Mouse (Mus musculus) stomach, embryonic 16.5 days (tissue): Measurements from ENCODE around the gene Rtn4. TPM values are rescaled to one million over a fixed set of nuclear protein-coding genes. Genes with fewer than 3 reads are reported as not detected.

Experiments used
- ATAC-seq: fragments of 200-750 bp; cut with Nextera tagmentation; 2 replicates; pipeline ENCODE4 v1.8.0; 2017; ENCODE audit warnings: moderate number of reproducible peaks, moderate TSS enrichment; ENCODE audit not compliant: insufficient read depth, low FRiP score
- H3K27ac ChIP-seq: fragments of 300-500 bp; sonication (generic); 2 replicates; pipeline ENCODE4 v1.5.1; 2014; ENCODE audit warnings: low read length
- H3K27me3 ChIP-seq: fragments of 300-500 bp; sonication (generic); 2 replicates; pipeline ENCODE4 v1.6.1; 2014; ENCODE audit warnings: low read length, control low read depth, mixed read lengths; ENCODE audit not compliant: control insufficient read depth, insufficient read depth
- H3K36me3 ChIP-seq: fragments of 300-500 bp; sonication (generic); 2 replicates; pipeline ENCODE4 v1.6.1; 2014; ENCODE audit warnings: low read length; ENCODE audit not compliant: control insufficient read depth, insufficient read depth
- H3K4me1 ChIP-seq: fragments of 300-500 bp; sonication (generic); 2 replicates; pipeline ENCODE4 v1.6.1; 2014; ENCODE audit warnings: low read length, control low read depth, mixed read lengths; ENCODE audit not compliant: control insufficient read depth, insufficient read depth
- H3K4me2 ChIP-seq: fragments of 300-500 bp; sonication (generic); 2 replicates; pipeline ENCODE4 v1.6.1; 2014; ENCODE audit warnings: low read depth, low read length, mixed read lengths
- H3K4me3 ChIP-seq: fragments of 300-500 bp; sonication (generic); replicated peaks from 2 replicates; pipeline ENCODE4 v1.5.1; 2014; ENCODE audit warnings: mild to moderate bottlenecking, low read length
- H3K9ac ChIP-seq: fragments of 300-500 bp; sonication (generic); 2 replicates; pipeline ENCODE4 v1.6.1; 2014; ENCODE audit warnings: low read length
- H3K9me3 ChIP-seq: fragments of 300-500 bp; sonication (generic); replicated peaks from 2 replicates; pipeline ENCODE4 v1.6.1; 2016; ENCODE audit warnings: low read length, control low read depth; ENCODE audit not compliant: control insufficient read depth
- WGBS: fragments of 180-500 bp; shearing (Covaris S2); extraction: QIAGEN DNeasy Blood & Tissue Kit; methylation state at CpG from one replicate; pipeline ENCODE4 v1.1.7; 2014; 5-methylcytosine and 5-hydroxymethylcytosine counted together
- polyA plus RNA-seq: library from polyadenylated mRNA; unstranded; fragments of >200 nt; fragmentation: Nextera tagmentation; extraction: Ambion mirVana; gene quantifications from 2 replicates; pipeline ENCODE4 v1.2.1, GENCODE M21; 2015

Rtn4 gene
- polyA plus RNA-seq, 1 experiment from 2014 or later = 51.7 TPM

DNA sequence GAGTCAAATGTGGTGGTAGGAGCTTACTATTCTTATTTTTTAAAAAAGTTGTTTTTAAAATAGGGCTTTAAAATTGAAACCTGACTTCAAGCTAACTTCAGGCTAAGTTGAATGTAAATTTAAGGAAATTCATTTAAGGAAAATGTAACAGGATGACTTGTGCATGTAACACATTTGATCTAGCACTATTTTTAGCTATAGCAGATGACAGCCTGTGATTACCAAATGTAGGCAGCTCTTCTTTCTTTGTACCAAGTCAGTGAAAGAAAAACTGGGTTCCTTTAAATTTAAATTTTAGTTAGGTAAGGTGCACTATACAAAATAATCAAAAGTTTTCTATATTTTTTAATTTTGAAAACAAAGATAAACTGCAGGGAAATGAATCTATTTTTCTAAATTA lies 32.4 kb downstream of the Rtn4 start:
- H3K27ac ChIP-seq = no peak overlapping the region
- H3K4me2 ChIP-seq = no peak overlapping the region
- no peaks in the 10 kb centered on the region for H3K9me3 ChIP-seq
- no peaks in the 10 kb centered on the region for H3K36me3 ChIP-seq
- no peaks in the 10 kb centered on the region for H3K4me1 ChIP-seq
- no peak for ATAC-seq
- H3K4me3 ChIP-seq = no peak overlapping the region
- no peak overlapping the region for H3K9ac ChIP-seq
- H3K27me3 ChIP-seq = no peaks in the 10 kb centered on the region

DNA sequence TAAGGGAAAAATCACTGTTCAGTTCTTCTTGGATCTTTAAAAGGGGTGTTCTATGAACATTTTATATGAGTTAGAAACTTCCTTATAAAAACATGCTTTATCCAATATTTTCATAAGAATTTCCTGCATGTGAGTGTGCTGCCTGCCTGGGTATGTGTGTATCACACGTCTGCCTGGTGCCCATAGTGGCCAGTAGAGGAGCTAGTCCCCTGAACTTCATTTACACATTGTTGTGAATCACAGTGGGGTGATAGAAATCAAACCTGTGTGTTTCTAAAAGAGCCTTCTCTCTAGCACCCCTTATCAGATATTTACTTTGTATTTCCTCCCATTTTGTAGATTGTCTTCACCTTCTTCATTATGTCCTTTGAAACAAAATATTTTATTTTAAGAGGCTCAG lies 32.9 kb downstream of the Rtn4 start:
- no peaks in the 10 kb centered on the region for H3K27me3 ChIP-seq
- no peaks in the 10 kb centered on the region for H3K4me1 ChIP-seq
- H3K36me3 ChIP-seq = no peaks in the 10 kb centered on the region
- ATAC-seq = no peak
- no peak overlapping the region for H3K27ac ChIP-seq
- WGBS = 64% methylated on average over 1 of the region's 1 CpGs
- no peak overlapping the region for H3K9ac ChIP-seq
- no peak overlapping the region for H3K4me3 ChIP-seq
- no peak overlapping the region for H3K4me2 ChIP-seq
- H3K9me3 ChIP-seq = no peaks in the 10 kb centered on the region

DNA sequence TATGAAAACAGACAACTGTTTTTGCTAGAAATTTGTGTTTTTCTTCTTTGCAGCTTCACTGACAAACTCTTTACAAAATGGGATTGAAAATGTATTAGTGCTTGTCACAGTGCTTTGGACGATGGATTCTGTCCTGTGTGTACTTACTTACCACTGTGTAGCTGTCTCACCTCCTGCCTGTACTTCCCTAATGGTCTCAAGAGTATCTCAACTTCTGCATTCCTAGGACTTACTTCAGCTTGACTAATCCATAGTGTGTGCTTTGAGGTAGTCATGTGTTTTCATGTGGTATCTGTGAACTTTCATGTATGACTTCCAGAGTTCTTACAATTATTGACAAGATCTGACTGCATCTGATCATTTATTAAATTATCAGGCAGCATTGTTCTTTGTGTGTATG lies 35.2 kb downstream of the Rtn4 start:
- H3K9me3 ChIP-seq = no peaks in the 10 kb centered on the region
- no peaks in the 10 kb centered on the region for H3K27me3 ChIP-seq
- H3K4me1 ChIP-seq = no peaks in the 10 kb centered on the region
- H3K27ac ChIP-seq = no peak overlapping the region
- H3K4me2 ChIP-seq = no peak overlapping the region
- H3K4me3 ChIP-seq = no peak overlapping the region
- no peak for ATAC-seq
- H3K9ac ChIP-seq = no peak overlapping the region
- H3K36me3 ChIP-seq = no peaks in the 10 kb centered on the region
- WGBS = 70% methylated on average over 1 of the region's 1 CpGs

DNA sequence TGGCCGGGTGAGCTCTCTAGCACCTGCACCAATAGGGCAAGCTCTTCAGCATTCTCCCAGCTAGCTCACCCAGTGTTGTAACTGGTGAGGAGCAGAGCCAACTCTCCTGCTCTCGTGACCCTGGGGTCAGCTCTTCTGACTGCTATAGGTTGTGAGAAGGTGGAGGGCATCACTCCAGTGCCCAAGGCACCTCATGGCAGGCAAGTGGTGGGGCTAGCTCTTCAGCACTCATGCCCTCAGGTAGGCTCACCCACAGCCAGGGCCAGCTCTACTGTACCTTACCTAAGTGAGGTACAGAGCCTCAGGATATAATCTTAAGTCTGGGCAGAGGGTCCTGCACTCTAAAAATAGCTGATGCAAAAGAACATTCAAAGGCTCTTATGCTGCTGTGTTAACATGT lies 47.0 kb downstream of the Rtn4 start:
- no peak overlapping the region for H3K4me2 ChIP-seq
- H3K27me3 ChIP-seq = no peaks in the 10 kb centered on the region
- H3K4me3 ChIP-seq = no peak overlapping the region
- H3K9me3 ChIP-seq = no peaks in the 10 kb centered on the region
- WGBS = 96% methylated on average over 2 of the region's 2 CpGs
- H3K9ac ChIP-seq = no peak overlapping the region
- H3K27ac ChIP-seq = no peak overlapping the region
- H3K36me3 ChIP-seq = 0 out of 2 replicates have a peak, but pooled peaks cover 5% of the 10 kb centered on the region
- H3K4me1 ChIP-seq = peaks cover 6% of the 10 kb centered on the region
- ATAC-seq = no peak

DNA sequence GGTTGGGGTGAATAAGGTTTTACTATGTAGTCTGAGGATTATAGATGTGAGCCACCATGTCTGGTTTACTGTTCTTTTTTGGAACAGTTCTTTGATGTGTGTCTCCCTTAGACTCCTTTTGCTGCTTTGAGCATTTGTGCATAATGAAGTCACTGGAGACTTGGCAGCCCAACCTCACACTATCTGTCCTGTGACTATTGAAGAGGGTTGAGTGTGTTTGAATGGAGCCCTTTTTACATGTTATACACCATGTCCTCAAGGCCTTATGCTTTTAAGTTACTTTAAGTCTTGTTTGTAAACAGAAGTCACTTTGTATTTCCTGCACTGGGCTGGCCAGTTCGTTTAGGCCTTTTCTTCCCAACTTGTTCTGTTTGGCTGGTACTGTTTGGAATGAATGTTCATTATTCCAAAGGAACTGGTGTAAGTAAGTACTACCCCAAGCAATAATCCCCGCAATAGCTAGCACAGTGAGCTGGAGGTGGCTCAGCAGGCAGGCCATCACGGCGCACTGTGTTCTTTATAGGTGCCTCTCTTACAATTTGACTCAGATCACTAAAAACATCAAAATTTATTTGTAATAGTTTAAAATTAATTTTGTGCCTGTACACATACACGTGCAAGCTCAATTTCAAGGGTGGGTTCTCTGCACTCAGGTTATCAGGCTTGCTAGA lies 52.1 kb downstream of the Rtn4 start:
- no peak overlapping the region for H3K9ac ChIP-seq
- H3K27me3 ChIP-seq = no peaks in the 10 kb centered on the region
- H3K4me1 ChIP-seq = peaks cover 3% of the 10 kb centered on the region; the same call in 1 of the 2 replicates
- no peak overlapping the region for H3K27ac ChIP-seq
- 0 out of 2 replicates have a peak, but pooled peaks cover 14% of the 10 kb centered on the region for H3K36me3 ChIP-seq
- no peak overlapping the region for H3K4me2 ChIP-seq
- no peak for ATAC-seq
- 85% methylated on average over 5 of the region's 5 CpGs for WGBS
- H3K9me3 ChIP-seq = no peaks in the 10 kb centered on the region
- H3K4me3 ChIP-seq = no peak overlapping the region

DNA sequence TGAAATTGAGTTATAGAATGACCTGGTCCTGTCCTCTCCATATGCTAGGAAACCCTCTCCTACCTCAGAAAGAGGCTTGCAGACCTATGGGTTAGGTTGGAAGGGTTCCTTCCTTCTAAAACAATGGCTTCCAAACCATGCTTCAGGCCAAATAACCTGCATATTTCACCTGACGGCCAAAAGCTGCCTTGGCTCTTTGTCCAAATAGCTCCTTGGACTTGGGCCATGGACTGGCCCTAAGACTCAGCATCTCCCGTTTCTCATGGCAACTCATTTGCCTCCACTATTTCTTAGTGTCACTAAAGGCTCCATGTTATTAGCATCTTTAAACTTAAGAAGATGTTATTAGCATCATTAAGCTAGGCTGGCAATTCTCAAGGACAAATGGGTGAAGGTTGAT lies 52.8 kb downstream of the Rtn4 start:
- no peak for ATAC-seq
- Histone ChIP-seq H3K4me1 (0 out of 2 replicates have a peak, but pooled peaks cover under 1% of the 10 kb centered on the region), H3K27ac (no peak overlapping the region), H3K9ac (no peak overlapping the region), H3K36me3 (0 out of 2 replicates have a peak, but pooled peaks cover 14% of the 10 kb centered on the region), H3K9me3 (no peaks in the 10 kb centered on the region), H3K4me3 (no peak overlapping the region), H3K27me3 (no peaks in the 10 kb centered on the region), H3K4me2 (no peak overlapping the region)
- WGBS = 67% methylated on average over 2 of the region's 2 CpGs

DNA sequence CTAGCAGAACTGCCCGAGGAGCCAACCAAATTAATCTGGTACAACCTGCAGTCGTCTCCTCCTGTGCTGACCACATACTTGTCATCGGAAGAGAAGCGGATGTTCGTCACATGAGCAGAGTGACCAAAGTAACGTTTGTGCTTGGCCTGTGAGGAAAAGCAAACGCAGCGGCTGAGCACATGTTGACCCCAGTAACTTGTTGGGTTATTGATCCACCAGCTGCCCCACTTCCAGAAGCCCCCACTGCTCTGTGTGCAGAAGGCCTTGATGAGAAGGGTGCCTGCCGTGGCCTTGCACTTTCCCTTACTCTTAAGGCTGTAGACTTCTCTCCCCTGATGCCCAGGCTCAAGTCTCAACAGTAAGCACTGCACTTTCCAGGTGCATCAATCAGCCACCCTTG lies 53.5 kb downstream of the Rtn4 start:
- ATAC-seq = no peak
- H3K4me2 ChIP-seq = no peak overlapping the region
- no peaks in the 10 kb centered on the region for H3K27me3 ChIP-seq
- H3K36me3 ChIP-seq = 0 out of 2 replicates have a peak, but pooled peaks cover 14% of the 10 kb centered on the region
- no peaks in the 10 kb centered on the region for H3K4me1 ChIP-seq
- no peak overlapping the region for H3K4me3 ChIP-seq
- no peak overlapping the region for H3K27ac ChIP-seq
- H3K9me3 ChIP-seq = no peaks in the 10 kb centered on the region
- H3K9ac ChIP-seq = no peak overlapping the region
- WGBS = 71% methylated on average over 9 of the region's 9 CpGs

DNA sequence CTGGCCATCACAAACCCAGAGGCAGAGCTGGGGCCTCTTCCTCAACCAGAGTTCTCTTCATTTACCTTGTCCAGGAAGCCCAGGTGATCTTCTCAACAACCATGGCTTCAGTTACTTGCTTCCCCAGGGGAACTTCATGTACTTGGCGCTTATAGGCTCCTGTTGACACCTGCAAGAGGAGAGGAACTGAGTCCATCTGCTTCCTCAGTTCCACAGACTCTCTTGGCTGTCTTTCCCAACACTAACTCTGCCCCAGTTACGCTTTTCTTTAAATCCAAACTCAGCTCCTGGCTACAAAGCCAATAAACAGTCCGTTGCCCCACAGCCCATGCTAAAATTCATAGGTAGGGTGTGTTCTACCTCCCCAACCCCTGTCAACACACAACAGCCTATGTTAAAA lies 54.6 kb downstream of the Rtn4 start:
- no peak overlapping the region for H3K27ac ChIP-seq
- H3K27me3 ChIP-seq = no peaks in the 10 kb centered on the region
- no peak overlapping the region for H3K4me2 ChIP-seq
- no peak overlapping the region for H3K9ac ChIP-seq
- WGBS = 93% methylated on average over 3 of the region's 3 CpGs
- 0 out of 2 replicates have a peak, but pooled peaks cover 14% of the 10 kb centered on the region for H3K36me3 ChIP-seq
- no peaks in the 10 kb centered on the region for H3K9me3 ChIP-seq
- H3K4me1 ChIP-seq = no peaks in the 10 kb centered on the region
- H3K4me3 ChIP-seq = no peak overlapping the region
- no peak for ATAC-seq

DNA sequence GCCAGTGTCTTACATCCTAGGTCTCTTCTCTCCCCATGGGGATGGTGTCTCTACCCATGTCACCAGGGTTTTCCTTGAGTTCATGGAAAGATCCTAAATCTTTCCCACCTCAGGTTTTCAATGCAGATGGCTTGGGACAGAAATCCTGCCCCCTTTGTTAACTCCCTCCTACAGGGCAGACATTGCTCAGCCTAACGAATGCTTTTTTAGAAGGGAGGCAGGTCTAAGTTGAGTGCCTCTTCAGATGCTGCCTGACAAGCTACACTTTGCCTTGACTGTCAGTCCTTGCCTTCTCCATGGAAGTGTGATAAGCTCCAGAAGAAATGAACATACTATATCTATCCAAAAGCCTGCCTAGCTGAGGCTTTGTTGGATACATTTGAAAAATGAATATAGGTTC lies 55.1 kb downstream of the Rtn4 start:
- Histone ChIP-seq H3K4me3 (no peak overlapping the region), H3K36me3 (0 out of 2 replicates have a peak, but pooled peaks cover 14% of the 10 kb centered on the region)
- ATAC-seq = no peak

More for the DNA sequence above, 55.1 kb downstream of the Rtn4 start:
- Histone ChIP-seq H3K27ac (no peak overlapping the region), H3K9ac (no peak overlapping the region), H3K4me2 (no peak overlapping the region), H3K9me3 (no peaks in the 10 kb centered on the region), H3K4me1 (no peaks in the 10 kb centered on the region), H3K27me3 (no peaks in the 10 kb centered on the region)
- 86% methylated on average over 1 of the region's 1 CpGs for WGBS
